Mouse (Mus musculus) cerebellum, postnatal 36 days (tissue): ENCODE measurements around the gene Mdm1.

ENCODE experiments used
- DNase-seq, 2 experiments: peaks; one replicate each; pipeline ENCODE4 v3.0.0; 2021 to 2022; ENCODE audit warnings: mixed read lengths in 2 of 2

Mdm1 gene

DNA sequence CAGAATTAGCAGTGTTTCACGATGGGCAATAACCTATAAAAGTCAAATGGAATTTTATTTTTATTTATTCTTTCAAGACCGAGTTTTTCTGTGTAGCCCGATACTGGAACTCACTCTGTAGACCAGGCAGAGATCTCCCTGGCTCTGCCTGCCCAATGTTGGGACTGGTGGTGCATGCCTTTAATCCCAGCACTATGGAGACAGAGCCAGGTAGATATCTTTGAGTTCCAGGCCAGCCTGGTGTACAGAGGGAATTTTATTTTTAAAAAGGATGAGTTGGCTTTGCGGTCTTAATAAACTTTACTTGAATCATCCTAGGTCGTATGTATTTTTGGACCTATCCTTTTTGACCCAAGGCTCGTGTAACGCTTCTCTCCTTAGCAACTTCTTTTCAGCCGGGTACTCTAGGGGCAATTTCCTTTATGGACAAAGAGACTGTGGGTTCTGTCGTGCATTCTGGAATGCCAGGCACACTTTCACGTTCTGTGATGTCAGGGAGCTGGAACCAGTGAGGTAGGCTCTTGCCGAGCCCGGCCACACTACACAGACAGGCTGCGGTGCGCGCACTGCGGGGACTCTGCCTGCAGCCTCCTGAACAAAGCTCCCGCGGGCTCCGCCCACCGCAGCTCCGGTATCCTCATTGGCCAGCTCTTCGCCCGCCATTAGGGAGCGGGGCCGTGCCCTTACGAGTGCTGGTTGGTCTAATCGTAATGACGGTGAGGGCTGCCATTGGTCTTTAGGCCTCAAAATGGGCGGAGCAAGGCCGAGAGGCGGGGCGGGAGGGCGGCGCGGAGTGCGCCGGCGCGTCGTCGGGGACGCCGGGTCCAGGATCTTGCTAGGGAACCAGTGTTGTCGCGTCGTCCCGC lies at the start of gene Mdm1:
Gene Mdm1, plus strand, starts transcription at position 794 of the 866 bp plus-strand sequence.
- peak; percentile 95 for DNase-seq

DNA sequence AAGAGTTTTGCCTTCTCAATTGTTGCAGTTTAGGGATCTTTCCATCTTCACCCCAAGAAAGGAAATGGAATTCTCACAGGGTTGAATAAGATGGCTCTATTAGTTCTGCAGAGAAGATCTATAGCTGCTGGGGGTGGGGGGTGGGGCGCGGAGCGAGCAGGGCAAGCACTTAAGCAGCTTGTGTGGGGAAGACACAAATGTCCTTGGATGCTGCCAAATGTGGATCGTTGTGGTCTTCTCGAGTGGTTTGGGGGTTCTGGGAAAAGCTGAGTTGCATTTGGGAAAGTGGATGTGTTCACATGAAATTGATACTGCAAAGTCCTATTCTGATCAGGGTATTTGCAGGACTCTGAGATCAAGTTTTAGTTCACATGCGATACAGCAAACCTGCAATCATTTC lies 48.9 kb upstream of the Mdm1 start:
- DNase-seq = no peak

DNA sequence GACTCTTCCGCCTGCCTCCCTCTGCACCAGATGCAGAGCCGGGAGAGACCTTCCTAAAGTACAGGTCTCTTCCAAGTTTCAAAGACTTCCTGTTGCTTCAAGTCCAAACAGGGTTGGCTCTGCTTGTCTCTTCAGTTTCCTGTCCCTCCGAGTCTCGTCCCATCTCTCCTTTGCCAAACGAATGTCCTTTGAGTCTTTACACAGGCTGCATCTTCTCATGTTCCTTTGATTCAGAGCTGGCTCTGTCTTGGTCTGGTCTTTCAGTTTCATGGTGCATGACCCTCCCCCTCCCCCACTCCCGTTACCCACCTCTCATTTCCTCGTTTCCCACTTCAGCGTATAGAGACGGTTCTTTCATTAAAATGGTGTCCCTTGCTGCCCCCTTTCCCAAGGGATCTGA lies 47.9 kb upstream of the Mdm1 start:
- DNase-seq = no peak

DNA sequence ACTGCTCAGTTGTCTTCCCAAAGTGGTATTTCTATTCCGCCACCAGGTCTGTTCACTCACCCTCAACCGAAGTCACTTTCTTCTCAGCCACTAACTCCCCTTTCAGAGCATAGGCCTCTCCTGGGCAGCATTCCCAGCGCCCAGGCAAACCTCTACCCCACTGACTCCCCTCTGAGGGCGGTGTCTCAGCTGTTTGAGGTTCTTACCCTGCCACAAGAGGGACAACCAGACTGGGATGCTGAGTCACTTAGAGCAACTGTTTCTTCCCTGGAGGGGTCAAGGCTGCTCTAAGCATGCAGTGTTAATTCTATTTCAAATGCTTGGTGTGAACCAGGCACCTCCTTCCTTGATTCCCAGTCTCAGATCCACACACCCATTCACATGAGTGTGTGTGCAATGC lies 46.8 kb upstream of the Mdm1 start:
- no peak for DNase-seq

DNA sequence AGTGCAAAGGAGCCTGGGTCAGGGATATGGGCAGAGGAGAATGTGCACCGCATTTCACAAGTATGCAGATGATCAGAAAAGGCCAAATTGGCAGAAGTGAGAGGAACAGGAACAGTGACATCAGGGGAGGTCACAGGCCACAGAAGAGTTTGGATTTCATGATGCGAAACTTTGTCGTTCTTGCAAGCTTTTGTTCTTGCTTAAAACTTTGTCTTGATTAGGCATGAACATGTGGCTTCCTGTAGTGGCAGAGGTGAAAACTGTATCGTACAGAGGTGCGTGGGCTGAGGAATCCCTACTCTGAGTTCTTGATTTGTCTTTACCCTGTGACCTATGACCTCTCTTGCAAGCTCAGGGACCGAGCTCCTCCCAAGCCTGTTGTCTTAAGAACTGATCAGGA lies 45.4 kb upstream of the Mdm1 start:
- DNase-seq = no peak

DNA sequence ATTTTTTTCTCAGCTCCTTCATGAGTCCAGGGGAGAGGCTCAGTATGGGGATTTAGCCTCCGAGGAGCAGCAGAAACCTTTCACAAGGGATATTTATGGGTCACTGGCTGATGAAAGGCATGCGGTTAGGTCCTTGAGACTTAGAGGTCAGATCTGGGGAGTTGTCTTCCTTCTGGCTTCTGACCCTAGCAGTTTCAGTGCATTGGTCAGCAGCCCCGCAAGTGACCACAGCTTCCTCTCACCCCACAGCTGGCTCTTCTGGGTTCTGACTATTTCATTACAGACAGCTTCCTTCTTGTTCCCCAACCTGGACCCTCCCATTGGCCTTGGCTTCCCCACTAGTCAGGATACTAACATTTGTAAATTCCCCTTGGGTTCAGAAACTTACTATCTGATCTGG lies 43.7 kb upstream of the Mdm1 start:
- no peak for DNase-seq

DNA sequence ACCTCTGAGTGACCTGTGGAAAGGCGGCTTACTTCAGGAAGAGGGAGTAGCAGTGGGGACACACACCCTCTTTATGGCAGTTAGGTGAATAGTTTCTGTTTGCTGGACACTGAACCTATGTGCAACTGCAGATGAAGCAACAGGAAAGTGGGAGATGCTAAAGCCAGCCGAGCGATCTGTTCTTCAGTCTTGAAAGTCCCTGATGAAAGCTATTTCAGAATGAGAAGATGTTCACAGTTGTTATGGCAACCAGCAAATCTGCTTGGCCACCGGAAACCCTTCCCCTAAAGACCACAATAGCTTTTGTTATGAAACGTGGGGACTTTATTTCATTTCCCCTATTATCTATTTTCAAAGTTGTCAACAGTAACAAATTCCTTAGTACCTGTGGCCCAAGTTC lies 41.0 kb upstream of the Mdm1 start:
- DNase-seq = no peak

DNA sequence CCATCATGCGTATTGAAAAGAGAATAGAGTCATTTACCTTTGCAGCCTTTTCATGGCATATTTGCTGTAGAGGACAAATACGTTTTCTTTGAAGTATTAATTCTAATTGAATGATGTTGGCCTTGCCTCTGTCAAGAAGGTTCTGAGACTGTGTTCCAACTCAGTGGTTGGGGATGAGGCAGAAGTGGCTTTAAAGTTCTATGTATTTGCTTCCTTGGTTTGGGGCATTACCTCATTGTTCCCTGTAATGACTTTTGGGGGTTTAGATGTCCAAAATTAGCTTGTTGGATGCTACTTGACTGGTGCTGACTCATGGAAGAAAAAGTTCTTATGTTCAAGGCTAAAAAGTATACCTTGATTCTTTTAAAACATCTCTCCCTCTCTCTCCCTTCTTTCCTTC lies 40.6 kb upstream of the Mdm1 start:
- DNase-seq = no peak

DNA sequence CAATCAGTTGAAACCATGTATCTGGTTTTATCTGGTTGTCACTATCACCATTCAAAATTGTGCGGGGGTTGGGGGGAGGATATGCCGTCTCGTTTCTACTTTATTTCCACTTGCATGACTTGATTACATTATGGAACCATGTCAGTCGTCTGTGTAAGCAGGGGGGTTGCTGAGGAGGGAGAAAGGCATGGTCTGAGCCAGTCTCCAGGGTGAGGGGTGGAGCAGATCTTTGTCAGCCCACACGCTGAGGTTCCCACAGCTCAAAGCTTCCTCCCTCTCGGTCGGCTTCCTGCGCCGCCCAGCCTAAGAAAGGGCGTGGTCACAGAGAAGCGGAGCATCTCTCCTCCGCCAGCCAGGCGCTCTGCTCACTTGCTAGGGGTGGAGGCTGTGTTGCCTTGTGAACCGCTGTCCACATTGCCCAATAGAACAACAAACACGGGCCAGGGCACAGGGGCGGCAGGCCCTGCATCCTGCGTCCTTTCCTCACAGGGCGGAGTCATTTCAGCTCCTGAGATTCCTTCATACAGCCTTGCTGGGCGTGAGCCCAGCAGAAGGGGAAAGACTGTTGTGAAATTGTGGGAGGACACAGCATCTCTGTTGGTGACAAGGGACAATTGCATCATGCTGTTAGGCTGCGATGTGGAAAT lies 38.5 kb upstream of the Mdm1 start:
- DNase-seq = peak; percentile 53 to 60

DNA sequence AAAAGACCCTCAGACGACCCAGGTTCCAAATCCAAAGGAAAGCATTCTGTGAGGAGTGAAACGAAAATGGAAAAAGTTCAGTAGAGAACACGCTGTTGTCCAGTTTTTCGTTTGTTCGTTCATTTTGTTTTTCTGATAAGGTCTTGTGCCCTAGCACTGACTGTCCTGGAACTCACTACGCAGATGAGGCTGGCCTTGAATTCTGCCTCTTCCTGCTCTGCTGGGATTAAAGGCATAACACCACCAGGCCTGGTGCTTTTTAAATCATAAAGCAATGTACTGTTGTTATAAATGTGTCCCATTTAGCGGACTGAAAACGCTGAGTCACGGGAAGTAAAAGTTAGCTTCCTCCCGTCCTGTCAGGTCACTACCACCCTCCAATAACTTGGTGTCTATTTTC lies 37.7 kb upstream of the Mdm1 start:
- no peak for DNase-seq

DNA sequence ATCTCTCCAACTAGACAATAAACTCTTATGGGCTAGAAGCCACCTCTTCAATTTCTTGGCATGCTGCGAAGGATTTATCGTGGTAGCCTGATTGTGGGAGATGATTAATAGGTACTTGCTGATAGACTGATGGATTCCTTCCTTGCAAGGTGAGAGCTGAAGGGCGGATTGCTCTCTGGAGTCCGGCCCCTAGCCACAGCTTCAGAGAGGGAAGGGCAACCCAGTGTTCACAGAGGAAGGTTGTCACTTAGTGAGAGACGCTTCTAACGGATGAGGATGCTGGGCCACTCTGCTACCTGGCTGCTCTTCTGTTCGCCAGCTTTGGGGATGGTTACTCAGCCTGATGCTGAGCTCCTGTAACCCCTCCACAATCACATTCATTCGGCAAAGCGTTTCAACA lies 34.6 kb upstream of the Mdm1 start:
- no peak for DNase-seq

DNA sequence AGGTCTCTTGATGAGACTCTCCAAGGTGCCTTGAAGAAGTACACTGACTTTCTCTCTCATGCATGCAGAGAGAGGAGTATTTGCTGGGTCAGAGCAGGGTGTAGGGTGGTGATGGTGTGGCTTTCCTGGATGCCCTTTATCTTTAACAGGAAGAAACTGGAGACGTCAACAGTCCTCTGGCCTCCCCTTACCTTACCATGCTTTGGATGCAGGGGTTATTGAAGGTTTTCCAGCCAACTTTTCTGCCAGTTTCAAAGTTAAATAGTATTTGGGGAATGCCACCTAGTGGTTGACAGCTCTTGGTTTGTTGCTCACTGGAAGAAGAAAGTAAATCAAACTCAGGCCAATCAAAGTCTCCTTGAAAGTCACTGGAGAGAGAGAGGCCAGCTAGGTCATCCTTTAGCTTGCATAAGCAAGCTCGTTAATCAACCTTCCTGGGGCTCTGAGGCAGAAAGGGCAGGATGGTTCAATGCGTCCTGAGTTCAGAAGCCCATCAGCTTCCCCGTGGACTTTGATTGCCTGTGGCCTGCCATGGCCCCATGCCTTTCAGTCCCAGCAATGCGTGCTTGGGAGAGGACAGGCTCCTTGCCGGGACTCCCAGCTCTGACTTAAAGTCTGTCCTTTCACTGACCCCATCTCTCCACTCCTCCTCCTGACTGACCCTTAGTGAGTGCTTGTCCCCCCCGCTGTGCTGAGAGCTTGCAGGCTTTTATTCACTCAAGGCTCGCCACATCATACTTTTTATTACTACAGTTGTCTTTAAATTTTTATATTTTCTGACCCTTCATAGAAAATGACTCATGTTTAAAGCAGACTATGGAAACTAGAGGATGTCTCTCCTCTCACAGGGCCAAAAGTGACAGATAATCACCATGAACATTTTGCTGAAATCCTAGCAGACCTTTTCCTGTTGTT lies 31.3 kb upstream of the Mdm1 start:
- no peak for DNase-seq

DNA sequence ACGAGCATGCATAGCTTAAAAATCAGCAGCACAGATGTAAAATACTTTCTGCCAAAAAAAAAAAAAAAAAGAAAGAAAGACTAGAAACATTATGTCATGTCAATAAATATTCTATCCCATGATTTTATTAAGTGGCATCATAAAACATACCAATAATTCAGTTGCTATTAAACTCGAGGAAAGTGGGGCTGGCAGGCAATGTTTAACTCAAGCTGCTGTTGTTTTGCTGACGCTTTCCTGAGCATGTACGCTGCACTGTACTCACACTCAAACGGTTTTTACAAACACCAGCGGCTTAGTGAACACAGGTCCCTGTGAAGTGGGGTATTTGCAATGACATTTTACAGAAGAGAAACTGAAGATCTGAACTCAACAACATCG lies 30.7 kb upstream of the Mdm1 start:
- no peak for DNase-seq

DNA sequence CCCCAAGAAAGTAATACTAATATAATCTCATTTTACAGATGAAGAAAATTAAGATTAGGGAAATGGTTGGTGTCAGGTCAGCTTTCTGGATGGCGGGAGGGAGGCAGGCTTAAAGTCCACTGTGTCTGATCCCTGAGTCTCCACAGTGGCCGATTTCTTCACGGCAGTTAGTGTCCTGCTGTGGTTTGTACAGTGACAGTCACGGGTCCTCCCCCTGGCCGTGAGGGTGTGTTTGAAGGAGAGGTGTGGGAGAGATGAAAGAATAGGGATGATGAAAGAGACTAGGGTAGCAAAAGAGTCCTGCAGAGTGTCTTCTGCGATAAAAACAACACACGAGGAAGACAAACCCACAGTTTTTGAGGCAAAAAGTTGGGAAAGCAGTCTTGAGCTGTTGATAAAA lies 30.0 kb upstream of the Mdm1 start:
- DNase-seq = no peak

DNA sequence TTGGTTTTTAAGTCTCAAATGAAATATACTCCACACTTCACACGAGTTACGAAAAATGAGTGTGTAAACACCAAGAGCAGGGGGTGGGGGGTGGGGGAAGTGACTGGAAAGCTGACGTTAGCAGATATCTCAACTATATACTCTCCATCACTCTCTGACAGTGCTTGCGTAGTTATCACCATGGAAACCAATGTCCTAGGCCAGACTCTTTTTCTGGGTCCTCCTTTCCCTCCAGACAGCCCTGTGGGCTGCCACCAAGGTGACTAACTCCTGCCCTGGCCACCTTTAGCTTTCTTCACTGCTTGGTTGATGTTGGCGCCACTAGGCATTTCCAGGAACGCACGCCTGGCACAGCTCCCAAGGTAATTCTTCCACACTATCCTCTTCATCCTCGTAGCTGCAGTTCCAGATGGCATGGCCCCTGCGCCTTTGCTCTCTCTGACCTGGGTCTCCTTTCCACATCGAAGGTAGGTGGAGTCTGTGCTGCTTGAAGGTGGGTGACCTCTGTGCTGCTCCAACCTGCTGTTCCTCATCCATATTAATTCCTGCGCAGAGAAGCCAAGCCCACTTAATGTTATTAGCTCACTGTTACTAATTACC lies 29.2 kb upstream of the Mdm1 start:
- DNase-seq = no peak

DNA sequence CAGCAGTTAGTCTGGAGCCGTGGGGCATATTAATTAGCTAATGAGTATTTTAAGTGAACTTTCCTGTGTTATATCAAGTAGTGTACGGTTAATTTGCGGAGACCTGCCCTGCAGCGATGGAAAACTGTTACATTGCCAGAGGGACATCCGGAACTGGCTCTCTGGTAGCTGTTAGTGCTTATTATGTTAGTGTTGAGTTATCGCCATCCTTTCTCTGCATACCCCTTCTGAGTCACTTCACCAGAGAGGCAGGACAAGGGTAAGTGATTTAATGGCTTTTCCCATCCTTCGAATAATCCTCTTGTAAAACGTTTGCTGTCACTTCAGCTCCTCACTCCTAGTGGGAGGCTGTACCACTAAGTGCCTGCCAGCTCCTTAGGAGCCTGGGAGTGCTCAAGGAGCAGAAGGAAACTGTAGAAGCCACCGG lies 28.3 kb upstream of the Mdm1 start:
- peak in 1 of 2 experiments; percentile 12 for DNase-seq

DNA sequence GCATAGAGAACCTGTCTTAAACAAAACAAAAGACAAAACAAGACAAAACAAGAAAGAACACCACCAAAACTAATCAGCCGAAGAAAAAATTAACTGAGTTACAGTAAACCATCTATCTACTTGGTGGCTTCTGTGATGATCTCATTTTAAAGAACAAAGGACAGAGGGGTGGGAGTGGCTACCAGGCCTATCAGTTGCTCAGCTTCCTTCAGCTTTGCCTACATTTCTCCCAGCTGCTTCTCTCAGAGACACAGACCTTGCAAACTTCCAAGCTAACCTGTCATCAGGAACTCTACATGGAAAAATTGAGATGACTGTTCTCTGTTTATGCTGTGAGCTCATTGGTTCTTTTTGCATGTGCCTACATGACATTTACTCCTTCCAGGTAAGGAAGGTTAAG lies 27.3 kb upstream of the Mdm1 start:
- no peak for DNase-seq

DNA sequence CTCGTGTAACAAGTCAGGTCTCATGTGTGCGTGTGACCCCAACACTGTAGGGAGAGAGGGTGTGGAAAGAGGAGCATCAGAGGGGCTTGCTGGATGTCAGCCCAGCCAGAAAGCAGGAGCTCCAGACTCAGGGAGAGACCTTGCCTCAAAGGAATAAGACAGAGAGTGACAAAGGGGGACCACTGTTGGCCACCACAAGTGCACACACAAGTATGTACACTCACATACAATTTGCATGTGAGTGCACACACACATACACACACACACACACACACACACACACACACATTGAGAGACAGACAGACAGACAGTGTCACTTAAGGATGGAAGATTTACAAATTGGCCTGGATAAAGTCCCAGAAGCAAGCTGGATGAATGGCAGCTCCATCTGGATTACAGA lies 25.2 kb upstream of the Mdm1 start:
- DNase-seq = no peak

DNA sequence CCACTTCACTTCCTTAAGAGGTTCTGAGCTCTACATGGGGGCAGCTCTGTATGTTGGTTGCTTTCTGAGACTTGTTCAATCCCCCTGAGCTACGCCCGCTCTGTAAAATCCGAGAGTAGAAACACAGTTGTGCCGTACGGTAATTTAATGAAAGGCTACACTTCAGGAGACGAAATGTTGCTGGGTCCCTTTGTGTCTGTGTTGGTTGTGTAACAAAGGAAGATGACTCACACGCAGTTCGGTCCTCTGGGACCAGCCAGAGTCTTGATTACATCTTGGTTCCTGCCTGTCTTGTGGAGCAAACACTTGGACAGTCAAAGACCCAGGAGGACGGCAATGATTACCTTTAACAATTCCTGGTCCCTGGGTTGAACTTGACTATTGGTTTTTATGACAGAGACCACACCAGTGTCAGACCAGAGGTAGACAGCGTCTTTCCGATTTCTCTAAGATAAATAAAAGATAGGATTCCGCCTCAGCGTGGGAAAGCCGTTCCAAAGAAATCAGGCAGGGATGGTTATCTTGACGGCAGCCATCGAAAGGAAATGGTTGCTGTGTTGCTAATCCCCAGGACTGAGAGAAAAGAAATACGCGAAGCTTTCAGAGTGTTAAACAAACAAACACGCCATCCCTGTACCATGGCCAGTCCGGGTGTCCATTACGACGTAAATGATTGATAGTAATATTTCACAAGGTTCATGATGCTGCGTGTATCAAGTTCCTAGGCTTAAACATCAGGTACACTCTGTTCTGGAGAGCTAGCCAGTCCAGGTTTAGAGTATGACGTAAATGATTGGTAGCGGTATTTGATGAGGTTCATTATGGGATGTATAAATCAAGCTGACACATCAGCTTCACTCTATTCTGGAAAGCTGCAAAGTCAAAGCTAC lies 20.3 kb upstream of the Mdm1 start:
- DNase-seq = no peak

DNA sequence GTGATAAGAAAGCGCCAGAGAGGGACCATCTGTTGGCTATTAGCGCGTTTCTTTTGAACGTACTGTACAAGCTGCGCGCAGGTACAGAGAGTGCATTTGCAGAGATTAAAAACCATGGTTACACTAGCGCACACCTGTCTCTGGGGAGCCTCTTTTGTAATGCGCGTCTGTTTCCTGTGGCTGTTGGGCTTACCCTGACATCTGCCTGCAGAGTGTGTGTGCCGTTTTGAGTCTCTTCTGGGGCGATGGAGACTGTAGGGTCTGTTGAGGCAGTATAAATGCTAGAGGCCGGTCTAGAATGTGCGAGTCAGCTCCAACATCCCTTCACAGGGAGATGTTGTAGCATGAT lies 19.7 kb upstream of the Mdm1 start:
- no peak for DNase-seq

DNA sequence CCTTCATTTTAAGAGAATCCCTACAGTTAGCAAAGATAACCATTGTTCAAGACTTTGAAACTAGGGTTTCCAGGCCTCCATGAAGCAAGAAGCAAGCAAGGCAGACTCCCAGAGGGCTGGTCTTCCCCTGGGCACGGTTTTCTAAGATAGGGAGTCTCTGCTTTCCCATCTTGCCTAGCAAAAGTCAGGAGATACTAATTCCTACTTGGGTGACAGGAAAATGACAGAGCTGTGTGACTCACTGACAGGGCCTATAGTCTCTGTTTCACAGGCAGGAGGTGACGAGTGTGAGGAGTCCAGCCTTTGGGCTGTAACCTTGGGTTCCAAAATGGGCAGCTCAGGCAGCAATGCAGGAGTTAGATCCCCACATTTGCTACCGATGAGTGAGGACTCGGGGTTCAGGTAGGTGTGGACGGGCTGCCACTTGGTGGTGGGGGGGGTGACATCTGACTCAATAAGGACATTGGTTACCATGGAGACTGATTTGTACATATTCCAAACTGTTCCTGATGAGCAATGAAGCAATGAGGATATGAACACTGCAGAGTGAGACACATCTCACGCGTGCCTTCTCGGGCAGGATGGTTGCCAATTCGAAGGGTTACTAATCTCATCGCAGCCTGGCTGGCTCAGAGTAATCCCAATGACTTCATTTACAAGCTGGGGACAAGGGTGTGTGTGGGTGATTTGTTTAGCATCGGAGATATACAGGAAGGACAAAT lies 19.0 kb upstream of the Mdm1 start:
- no peak for DNase-seq
